Mouse (Mus musculus): ENCODE measurements around the gene Prpf39. TPM values are rescaled to one million over a fixed set of nuclear protein-coding genes. Genes with fewer than 3 reads are reported as not detected.

The Prpf39 gene
- total and polyA plus RNA-seq, 3 experiments = 13.5 to 19.5 TPM; not detected in 1

DNA sequence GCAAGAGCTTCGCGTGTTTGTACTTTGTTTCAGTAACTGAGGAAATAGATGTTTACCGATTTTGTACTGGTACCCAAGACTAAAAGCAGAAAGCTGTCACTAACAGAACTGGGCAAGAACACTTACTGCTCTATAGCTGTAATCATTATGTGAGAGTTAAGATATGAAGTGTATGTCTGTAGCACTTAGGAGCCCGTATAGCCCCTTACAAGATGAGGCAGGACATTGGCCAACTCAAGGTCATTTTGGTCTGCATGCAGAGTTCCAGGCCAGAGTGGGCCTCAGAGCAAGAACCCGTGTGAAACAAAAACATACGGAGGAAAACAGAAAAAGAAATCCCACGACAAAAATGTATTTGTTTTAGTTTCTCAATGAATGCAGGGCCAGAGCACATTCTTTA is 38.5 kb downstream of the Prpf39 start:
- H3K27ac ChIP-seq (ENCODE audit: control insufficient read depth, low read depth, low read length) = no peak overlapping the region
- H3K36me3 ChIP-seq (ENCODE audit: control insufficient read depth in 1 of 2, insufficient read depth in 2 of 2, low read length in 2 of 2) = peaks cover 0 to 16% of the 10 kb centered on the region in 2 experiments; a peak in 3 of 4 replicates
- H3K27me3 ChIP-seq (ENCODE audit: control insufficient read depth in 1 of 2, insufficient read depth in 2 of 2, low read length in 2 of 2) = no peaks in the 10 kb centered on the region
- peaks cover 0 to 8% of the 10 kb centered on the region in 2 experiments; a peak in 2 of 4 replicates for H3K4me1 ChIP-seq (ENCODE audit: control insufficient read depth in 1 of 2, insufficient read depth in 2 of 2, low read length in 2 of 2)
- DNase-seq (ENCODE audit: low read depth, low spot score) = peak; percentile 49
- H3K9ac ChIP-seq (ENCODE audit: control insufficient read depth, low read depth, low read length, poor library complexity, severe bottlenecking) = peak overlapping the region; percentile 53
- H3K79me2 ChIP-seq (ENCODE audit: control insufficient read depth, insufficient read depth, low read length, poor library complexity) = peaks cover 30% of the 10 kb centered on the region
- TF ChIP-seq MAFK (IDR thresholded peaks at IDR 0.05; ENCODE audit: borderline replicate concordance, low read depth, low read length) (no peak), UBTF (IDR thresholded peaks at IDR 0.05; ENCODE audit: borderline replicate concordance, insufficient read depth, low read depth, low read length) (no peak), CHD1 (IDR thresholded peaks at IDR 0.05; ENCODE audit: low read depth, low read length) (0 out of 2 replicates have a peak, but pooled peaks have one; percentile 34), USF2 (IDR thresholded peaks at IDR 0.05; ENCODE audit: borderline replicate concordance in 1 of 2, insufficient read depth in 1 of 2, low read depth in 1 of 2, low read length in 2 of 2) (no peak), TBP (IDR thresholded peaks at IDR 0.05; ENCODE audit: low read depth, low read length) (no peak), ELF1 (IDR thresholded peaks at IDR 0.05; ENCODE audit: low read depth, low read length) (no peak), MAX (IDR thresholded peaks at IDR 0.05; ENCODE audit: low read length) (no peak), ZKSCAN1 (IDR thresholded peaks at IDR 0.05; ENCODE audit: low read depth, low read length) (no peak), EP300 (IDR thresholded peaks at IDR 0.05; ENCODE audit: low read depth in 1 of 2, low read length in 2 of 2) (no peak), ZNF384 (IDR thresholded peaks at IDR 0.05; ENCODE audit: low read depth, low read length) (no peak), GATA1 (IDR thresholded peaks at IDR 0.05; ENCODE audit: low read depth, low read length) (no peak), MYB (IDR thresholded peaks at IDR 0.05; ENCODE audit: low read depth, low read length) (no peak), CHD2 (IDR thresholded peaks at IDR 0.05; ENCODE audit: low read length) (no peak), USF1 (IDR thresholded peaks at IDR 0.05; ENCODE audit: low read depth, low read length) (no peak), ZMIZ1 (IDR thresholded peaks at IDR 0.05; ENCODE audit: low read depth, low read length) (peak; percentile 57; the same call in 1 of the 2 replicates), POLR2AphosphoS5 (IDR thresholded peaks at IDR 0.05; ENCODE audit: borderline replicate concordance, low read depth, low read length) (no peak)
- no peaks in the 10 kb centered on the region for H3K9me3 ChIP-seq (replicated peaks; ENCODE audit: insufficient read depth, low read length)
- peak overlapping the region; percentile 84 to 86 for H3K4me3 ChIP-seq (ENCODE audit: control insufficient read depth in 1 of 2, insufficient read depth in 1 of 2, low read depth in 2 of 2, low read length in 2 of 2)

DNA sequence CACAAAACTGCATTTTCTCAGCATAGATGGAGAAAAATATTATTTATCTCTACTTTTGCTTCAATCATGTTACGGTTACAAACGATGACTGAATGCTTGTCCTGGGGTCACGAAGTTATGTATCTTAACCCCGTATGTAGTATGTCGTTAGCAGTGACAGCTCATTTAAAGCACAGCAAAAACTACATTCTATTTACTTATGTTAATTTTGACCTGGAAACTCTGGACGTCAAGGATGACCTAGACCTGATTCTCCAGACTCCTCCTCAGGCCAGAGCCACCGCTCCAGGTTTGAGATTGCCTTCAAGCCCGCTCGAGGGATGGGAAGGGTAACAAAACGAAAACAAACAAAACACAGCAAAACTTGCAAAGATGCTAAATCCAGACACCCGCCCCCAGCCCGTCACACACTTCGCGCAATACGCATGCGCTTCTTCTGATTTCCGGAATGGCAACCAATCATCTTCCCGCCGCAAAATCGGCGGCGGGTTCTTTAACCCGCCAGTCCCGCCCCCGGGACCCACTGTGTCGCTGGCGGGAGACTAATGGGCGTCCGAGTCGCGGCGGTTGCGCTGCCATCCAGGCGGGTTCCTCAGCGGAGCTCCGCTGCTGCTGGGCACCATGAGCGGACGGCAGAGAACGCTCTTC is 39.1 kb downstream of the Prpf39 start, which contains the start of gene Fancm:
Gene Fancm (plus strand): TSS at position 519 of the 648 bp plus-strand sequence.
- Histone ChIP-seq H3K4me1 (ENCODE audit: control insufficient read depth in 1 of 2, insufficient read depth in 2 of 2, low read length in 2 of 2) (peaks cover 0 to 8% of the 10 kb centered on the region in 2 experiments; a peak in 2 of 4 replicates), H3K27ac (ENCODE audit: control insufficient read depth, low read depth, low read length) (peak within 1 kb of the TSS; percentile 52), H3K79me2 (ENCODE audit: control insufficient read depth, insufficient read depth, low read length, poor library complexity) (peaks cover 30% of the 10 kb centered on the region), H3K9me3 (replicated peaks; ENCODE audit: insufficient read depth, low read length) (no peaks in the 10 kb centered on the region), H3K27me3 (ENCODE audit: control insufficient read depth in 1 of 2, insufficient read depth in 2 of 2, low read length in 2 of 2) (no peaks in the 10 kb centered on the region), H3K9ac (ENCODE audit: control insufficient read depth, low read depth, low read length, poor library complexity, severe bottlenecking) (peak within 1 kb of the TSS; percentile 85), H3K36me3 (ENCODE audit: control insufficient read depth in 1 of 2, insufficient read depth in 2 of 2, low read length in 2 of 2) (peaks cover 0 to 16% of the 10 kb centered on the region in 2 experiments; a peak in 2 of 4 replicates), H3K4me3 (ENCODE audit: control insufficient read depth in 1 of 2, insufficient read depth in 1 of 2, low read depth in 2 of 2, low read length in 2 of 2) (peak within 1 kb of the TSS; percentile 84 to 86)
- DNase-seq (ENCODE audit: low read depth, low spot score) = peak; percentile 96
- TF ChIP-seq USF2 (IDR thresholded peaks at IDR 0.05; ENCODE audit: borderline replicate concordance in 1 of 2, insufficient read depth in 1 of 2, low read depth in 1 of 2, low read length in 2 of 2) = no peak
- TF ChIP-seq RAD21 (IDR thresholded peaks at IDR 0.05; ENCODE audit: low read depth, low read length) = no peak
- TF ChIP-seq TCF12 (IDR thresholded peaks at IDR 0.05; ENCODE audit: low read depth, low read length) = no peak
- peak; percentile 91 for TF ChIP-seq NRF1 (IDR thresholded peaks at IDR 0.05; ENCODE audit: insufficient read depth, low read depth, low read length, poor library complexity, severe bottlenecking)
- TF ChIP-seq SIN3A (IDR thresholded peaks at IDR 0.05; ENCODE audit: low read length) = no peak; the same call in none of the 2 replicates
- TF ChIP-seq CHD1 (IDR thresholded peaks at IDR 0.05; ENCODE audit: low read depth, low read length) = no peak
- TF ChIP-seq MYB (IDR thresholded peaks at IDR 0.05; ENCODE audit: low read depth, low read length) = no peak
- TF ChIP-seq MYC (IDR thresholded peaks at IDR 0.05; ENCODE audit: low read depth, low read length) = no peak
- TF ChIP-seq RCOR1 (IDR thresholded peaks at IDR 0.05; ENCODE audit: low read depth, low read length) = no peak
- TF ChIP-seq USF1 (IDR thresholded peaks at IDR 0.05; ENCODE audit: low read depth, low read length) = no peak
- TF ChIP-seq ZKSCAN1 (IDR thresholded peaks at IDR 0.05; ENCODE audit: low read depth, low read length) = no peak
- no peak; the same call in 1 of the 2 replicates for TF ChIP-seq MAX (IDR thresholded peaks at IDR 0.05; ENCODE audit: low read length)
- TF ChIP-seq ZNF384 (IDR thresholded peaks at IDR 0.05; ENCODE audit: low read depth, low read length) = no peak
- TF ChIP-seq POLR2AphosphoS5 (IDR thresholded peaks at IDR 0.05; ENCODE audit: borderline replicate concordance, low read depth, low read length) = no peak
- no peak for TF ChIP-seq MEF2A (IDR thresholded peaks at IDR 0.05; ENCODE audit: extremely low read depth, insufficient replicate concordance, low read depth, low read length, poor library complexity, severe bottlenecking)
- TF ChIP-seq E2F4 (IDR thresholded peaks at IDR 0.05; ENCODE audit: borderline replicate concordance, low read depth, low read length) = peak; percentile 92
- peak; percentile 82; the same call in 1 of the 2 replicates for TF ChIP-seq UBTF (IDR thresholded peaks at IDR 0.05; ENCODE audit: borderline replicate concordance, insufficient read depth, low read depth, low read length)
- 0 out of 2 replicates have a peak, but pooled peaks have one; percentile 13 for TF ChIP-seq POLR2AphosphoS2 (IDR thresholded peaks at IDR 0.05; ENCODE audit: low read length)
- TF ChIP-seq JUND (IDR thresholded peaks at IDR 0.05; ENCODE audit: low read depth, low read length) = no peak
- no peak for TF ChIP-seq EP300 (IDR thresholded peaks at IDR 0.05; ENCODE audit: low read depth in 1 of 2, low read length in 2 of 2)
